Mouse (Mus musculus): ENCODE measurements around the gene Rsc1a1. TPM values are rescaled to one million over a fixed set of nuclear protein-coding genes. Genes with fewer than 3 reads are reported as not detected.

Gene Rsc1a1
- polyA plus RNA-seq, 1 experiment from 2014 or later = 0.72 TPM

GRCm38 (mm10) chr4:141676462-141676979, 8.9 kb downstream of the Rsc1a1 start:
- no peaks in the 10 kb centered on the region for H3K9me3 ChIP-seq (ENCODE audit: control insufficient read depth, low read length)
- H3K4me2 ChIP-seq (ENCODE audit: low read length) = no peak overlapping the region
- no peak overlapping the region for H3K9ac ChIP-seq (ENCODE audit: low read length)
- H3K4me1 ChIP-seq (ENCODE audit: control insufficient read depth in 2 of 2, insufficient read depth in 2 of 2, low read length in 2 of 2) = peaks cover 5 to 9% of the 10 kb centered on the region in 2 experiments
- H3K27ac ChIP-seq (replicated peaks in 1 of 2; ENCODE audit: control insufficient read depth in 1 of 2, insufficient read depth in 1 of 2, low read depth in 2 of 2, low read length in 2 of 2) = no peak overlapping the region
- 67% methylated on average over 5 of the region's 5 CpGs for WGBS
- no peaks in the 10 kb centered on the region for H3K27me3 ChIP-seq (ENCODE audit: control insufficient read depth, insufficient read depth, low read length)
- no peak for ATAC-seq (ENCODE audit: insufficient number of reproducible peaks, insufficient read depth, low FRiP score, low read depth)
- peaks cover 8% of the 10 kb centered on the region; the same call in 1 of the 2 replicates for H3K36me3 ChIP-seq (ENCODE audit: control insufficient read depth, insufficient read depth, low read length)
- H3K4me3 ChIP-seq (ENCODE audit: control insufficient read depth in 1 of 2, insufficient read depth in 1 of 2, low read depth in 1 of 2, low read length in 2 of 2) = no peak overlapping the region

GRCm38 (mm10) chr4:141672325-141672724, 13.1 kb downstream of the Rsc1a1 start:
- WGBS = 67% methylated on average over 13 of the region's 13 CpGs
- H3K4me1 ChIP-seq (ENCODE audit: control insufficient read depth in 2 of 2, insufficient read depth in 2 of 2, low read length in 2 of 2) = peaks cover 0 to 3% of the 10 kb centered on the region in 2 experiments; a peak in 1 of 4 replicates
- H3K9ac ChIP-seq (ENCODE audit: low read length) = no peak overlapping the region
- no peak overlapping the region for H3K27ac ChIP-seq (replicated peaks in 1 of 2; ENCODE audit: control insufficient read depth in 1 of 2, insufficient read depth in 1 of 2, low read depth in 2 of 2, low read length in 2 of 2)
- ATAC-seq (ENCODE audit: insufficient number of reproducible peaks, insufficient read depth, low FRiP score, low read depth) = no peak
- no peaks in the 10 kb centered on the region for H3K9me3 ChIP-seq (ENCODE audit: control insufficient read depth, low read length)
- no peak overlapping the region for H3K4me3 ChIP-seq (ENCODE audit: control insufficient read depth in 1 of 2, insufficient read depth in 1 of 2, low read depth in 1 of 2, low read length in 2 of 2)
- H3K4me2 ChIP-seq (ENCODE audit: low read length) = no peak overlapping the region
- H3K27me3 ChIP-seq (ENCODE audit: control insufficient read depth, insufficient read depth, low read length) = no peaks in the 10 kb centered on the region
- no peaks in the 10 kb centered on the region for H3K36me3 ChIP-seq (ENCODE audit: control insufficient read depth, insufficient read depth, low read length)

GRCm38 (mm10) chr4:141671389-141671788, 14.0 kb downstream of the Rsc1a1 start:
- ATAC-seq (ENCODE audit: insufficient number of reproducible peaks, insufficient read depth, low FRiP score, low read depth) = no peak
- H3K36me3 ChIP-seq (ENCODE audit: control insufficient read depth, insufficient read depth, low read length) = no peaks in the 10 kb centered on the region
- H3K4me3 ChIP-seq (ENCODE audit: control insufficient read depth in 1 of 2, insufficient read depth in 1 of 2, low read depth in 1 of 2, low read length in 2 of 2) = no peak overlapping the region
- H3K9ac ChIP-seq (ENCODE audit: low read length) = no peak overlapping the region
- 78% methylated on average over 4 of the region's 4 CpGs for WGBS
- H3K27ac ChIP-seq (replicated peaks in 1 of 2; ENCODE audit: control insufficient read depth in 1 of 2, insufficient read depth in 1 of 2, low read depth in 2 of 2, low read length in 2 of 2) = no peak overlapping the region
- no peak overlapping the region for H3K4me2 ChIP-seq (ENCODE audit: low read length)
- H3K4me1 ChIP-seq (ENCODE audit: control insufficient read depth in 2 of 2, insufficient read depth in 2 of 2, low read length in 2 of 2) = peaks cover 0 to 3% of the 10 kb centered on the region in 2 experiments; a peak in 1 of 4 replicates
- H3K9me3 ChIP-seq (ENCODE audit: control insufficient read depth, low read length) = no peaks in the 10 kb centered on the region
- H3K27me3 ChIP-seq (ENCODE audit: control insufficient read depth, insufficient read depth, low read length) = no peaks in the 10 kb centered on the region

GRCm38 (mm10) chr4:141669898-141670712, 15.3 kb downstream of the Rsc1a1 start:
- H3K27me3 ChIP-seq (ENCODE audit: control insufficient read depth, insufficient read depth, low read length) = no peaks in the 10 kb centered on the region
- no peak overlapping the region for H3K9ac ChIP-seq (ENCODE audit: low read length)
- no peak overlapping the region for H3K4me2 ChIP-seq (ENCODE audit: low read length)
- H3K36me3 ChIP-seq (ENCODE audit: control insufficient read depth, insufficient read depth, low read length) = no peaks in the 10 kb centered on the region
- 85% methylated on average over 18 of the region's 18 CpGs for WGBS
- H3K4me3 ChIP-seq (ENCODE audit: control insufficient read depth in 1 of 2, insufficient read depth in 1 of 2, low read depth in 1 of 2, low read length in 2 of 2) = no peak overlapping the region
- no peaks in the 10 kb centered on the region for H3K9me3 ChIP-seq (ENCODE audit: control insufficient read depth, low read length)
- ATAC-seq (ENCODE audit: insufficient number of reproducible peaks, insufficient read depth, low FRiP score, low read depth) = no peak
- no peaks in the 10 kb centered on the region for H3K4me1 ChIP-seq (ENCODE audit: control insufficient read depth in 2 of 2, insufficient read depth in 2 of 2, low read length in 2 of 2)
- H3K27ac ChIP-seq (replicated peaks in 1 of 2; ENCODE audit: control insufficient read depth in 1 of 2, insufficient read depth in 1 of 2, low read depth in 2 of 2, low read length in 2 of 2) = no peak overlapping the region

GRCm38 (mm10) chr4:141664799-141665198, 20.6 kb downstream of the Rsc1a1 start, which contains the start of gene Plekhm2:
Gene Plekhm2, minus strand, starts transcription at chr4:141664899.
- Histone ChIP-seq H3K36me3 (ENCODE audit: control insufficient read depth, insufficient read depth, low read length) (peaks cover 20% of the 10 kb centered on the region), H3K4me3 (ENCODE audit: control insufficient read depth in 1 of 2, insufficient read depth in 1 of 2, low read depth in 1 of 2, low read length in 2 of 2) (peak within 1 kb of the TSS; percentile 79 to 86), H3K27me3 (ENCODE audit: control insufficient read depth, insufficient read depth, low read length) (no peaks in the 10 kb centered on the region), H3K4me1 (ENCODE audit: control insufficient read depth in 2 of 2, insufficient read depth in 2 of 2, low read length in 2 of 2) (peaks cover 9 to 12% of the 10 kb centered on the region in 2 experiments), H3K9me3 (ENCODE audit: control insufficient read depth, low read length) (no peaks in the 10 kb centered on the region), H3K9ac (ENCODE audit: low read length) (peak within 1 kb of the TSS; percentile 98), H3K4me2 (ENCODE audit: low read length) (peak within 1 kb of the TSS; percentile 75), H3K27ac (replicated peaks in 1 of 2; ENCODE audit: control insufficient read depth in 1 of 2, insufficient read depth in 1 of 2, low read depth in 2 of 2, low read length in 2 of 2) (peak within 1 kb of the TSS; percentile 53 to 91)
- 55% methylated on average over 8 of the region's 8 CpGs for WGBS
- ATAC-seq (ENCODE audit: insufficient number of reproducible peaks, insufficient read depth, low FRiP score, low read depth) = no peak

- H3K36me3 ChIP-seq (ENCODE audit: control insufficient read depth, insufficient read depth, low read length) = peaks cover 26% of the 10 kb centered on the region
- no peaks in the 10 kb centered on the region for H3K27me3 ChIP-seq (ENCODE audit: control insufficient read depth, insufficient read depth, low read length)
- ATAC-seq (ENCODE audit: insufficient number of reproducible peaks, insufficient read depth, low FRiP score, low read depth) = peak; percentile 74
- peak overlapping the region; percentile 53 to 91 for H3K27ac ChIP-seq (replicated peaks in 1 of 2; ENCODE audit: control insufficient read depth in 1 of 2, insufficient read depth in 1 of 2, low read depth in 2 of 2, low read length in 2 of 2)
- peaks cover 9 to 12% of the 10 kb centered on the region in 2 experiments for H3K4me1 ChIP-seq (ENCODE audit: control insufficient read depth in 2 of 2, insufficient read depth in 2 of 2, low read length in 2 of 2)
- peak overlapping the region; percentile 79 to 86 for H3K4me3 ChIP-seq (ENCODE audit: control insufficient read depth in 1 of 2, insufficient read depth in 1 of 2, low read depth in 1 of 2, low read length in 2 of 2)
- H3K4me2 ChIP-seq (ENCODE audit: low read length) = peak overlapping the region; percentile 75
- under 1% methylated on average over 46 of the region's 60 CpGs for WGBS
- peak overlapping the region; percentile 98 for H3K9ac ChIP-seq (ENCODE audit: low read length)
- no peaks in the 10 kb centered on the region for H3K9me3 ChIP-seq (ENCODE audit: control insufficient read depth, low read length)
These were observed 21.2 kb downstream of the Rsc1a1 start for GRCm38 (mm10) chr4:141664011-141664745.

GRCm38 (mm10) chr4:141663122-141663931, 22.1 kb downstream of the Rsc1a1 start:
- peak overlapping the region; percentile 98 for H3K9ac ChIP-seq (ENCODE audit: low read length)
- no peaks in the 10 kb centered on the region for H3K9me3 ChIP-seq (ENCODE audit: control insufficient read depth, low read length)
- H3K4me1 ChIP-seq (ENCODE audit: control insufficient read depth in 2 of 2, insufficient read depth in 2 of 2, low read length in 2 of 2) = peaks cover 12 to 16% of the 10 kb centered on the region in 2 experiments
- H3K27me3 ChIP-seq (ENCODE audit: control insufficient read depth, insufficient read depth, low read length) = no peaks in the 10 kb centered on the region
- H3K27ac ChIP-seq (replicated peaks in 1 of 2; ENCODE audit: control insufficient read depth in 1 of 2, insufficient read depth in 1 of 2, low read depth in 2 of 2, low read length in 2 of 2) = peak overlapping the region; percentile 81 to 91
- H3K36me3 ChIP-seq (ENCODE audit: control insufficient read depth, insufficient read depth, low read length) = peaks cover 26% of the 10 kb centered on the region
- no peak for ATAC-seq (ENCODE audit: insufficient number of reproducible peaks, insufficient read depth, low FRiP score, low read depth)
- peak overlapping the region; percentile 75 for H3K4me2 ChIP-seq (ENCODE audit: low read length)
- 4% methylated on average over 31 of the region's 47 CpGs for WGBS
- H3K4me3 ChIP-seq (ENCODE audit: control insufficient read depth in 1 of 2, insufficient read depth in 1 of 2, low read depth in 1 of 2, low read length in 2 of 2) = peak overlapping the region; percentile 79 to 86

Data from heart, embryonic 14.5 days (tissue).